Mouse (Mus musculus) lung, postnatal 0 days (tissue): ENCODE data around the gene Zfp458.

Experiments used
- CTCF ChIP-seq: IDR thresholded peaks from 2 replicates; pipeline ENCODE4 v1.5.1; 2016; ENCODE audit warnings: antibody characterized with exemption, mild to moderate bottlenecking
- EP300 ChIP-seq: IDR thresholded peaks from 2 replicates; pipeline ENCODE4 v1.6.1; 2016; ENCODE audit warnings: antibody characterized with exemption, mild to moderate bottlenecking, control low read depth

DNA sequence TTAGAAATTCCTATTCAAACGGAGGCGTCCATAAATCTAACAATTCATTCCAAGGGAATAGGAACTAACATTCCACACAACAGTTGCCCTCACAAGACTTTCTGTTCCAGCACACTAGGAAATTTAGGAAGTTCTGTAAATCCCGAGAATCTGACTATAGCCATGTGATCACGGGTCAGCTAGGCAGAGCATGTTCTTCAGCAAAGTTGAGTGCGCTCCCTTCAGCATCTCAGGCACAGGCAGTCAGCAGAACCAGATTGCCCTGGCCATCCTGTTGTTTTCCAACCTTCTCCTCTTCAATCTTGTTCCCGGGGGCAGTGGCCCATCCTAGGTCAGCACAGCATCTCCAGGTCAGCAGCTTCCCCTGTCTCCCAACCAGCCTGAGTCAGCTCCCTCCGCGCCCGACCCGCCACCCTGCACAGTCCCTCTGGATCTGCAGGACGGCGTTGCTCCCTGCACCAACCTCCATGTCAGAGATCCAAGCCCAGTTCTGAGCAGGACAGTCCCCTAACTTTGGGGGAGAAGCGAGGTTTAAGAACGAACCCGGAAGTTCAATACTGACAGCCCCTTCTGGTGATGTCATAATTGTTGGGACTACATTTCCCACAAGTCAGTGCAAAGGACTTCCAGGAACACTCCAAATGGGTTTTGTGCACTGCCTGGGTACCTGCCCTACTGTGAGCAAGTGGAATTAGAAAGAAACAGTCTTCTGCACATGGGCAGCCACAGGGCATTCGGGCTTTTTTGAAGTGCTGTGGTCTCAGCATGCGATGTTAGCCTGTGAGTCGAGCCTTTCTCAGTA is 9.5 kb downstream of the Zfp458 start:
- TF ChIP-seq CTCF (no peak), EP300 (no peak)
